Mouse (Mus musculus): ENCODE data around the gene Thsd4.

DNA sequence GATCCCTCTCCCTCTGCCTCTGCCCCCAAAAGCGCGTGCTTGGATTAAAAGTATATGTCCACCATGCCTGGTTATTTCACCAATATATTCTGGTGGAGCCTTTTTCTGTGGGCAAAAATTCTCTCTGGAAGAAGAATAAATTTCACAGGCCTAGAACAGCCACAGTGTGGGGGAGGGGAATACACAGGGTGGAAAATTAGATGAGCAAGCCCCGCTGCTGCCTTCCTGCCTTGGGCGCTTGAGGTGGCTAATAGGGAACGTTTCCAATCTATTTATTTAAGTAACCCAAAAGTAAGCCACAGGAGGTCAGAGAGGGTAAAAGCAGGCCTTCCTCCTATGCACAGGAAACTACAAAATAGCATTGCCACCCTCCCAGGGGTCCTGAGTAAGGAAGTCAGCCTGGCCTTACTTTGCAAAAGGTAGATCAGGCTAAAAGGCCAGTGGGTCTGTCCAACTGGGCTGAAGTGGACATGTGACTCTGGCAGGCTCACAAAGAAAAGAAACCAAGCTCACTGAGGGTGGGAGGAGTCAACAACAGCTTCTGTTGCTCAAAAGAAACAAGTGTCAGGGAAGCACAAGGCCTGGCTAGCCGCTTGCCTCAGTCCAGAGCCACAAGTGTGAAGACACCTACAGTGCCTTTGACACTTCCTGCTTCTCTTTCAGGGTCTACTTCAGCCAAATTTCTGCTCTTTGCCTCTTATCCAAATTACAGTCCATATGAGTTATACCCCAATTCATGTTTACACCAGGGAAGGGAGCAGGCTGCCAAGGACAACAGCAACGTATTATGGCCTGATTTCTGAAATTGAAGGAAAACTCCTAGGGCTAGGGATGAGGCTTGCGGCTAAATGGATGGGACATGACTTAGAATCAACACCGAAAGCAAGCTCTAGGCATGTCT is 289.6 kb downstream of the Thsd4 start:
- TF ChIP-seq CTCF (IDR thresholded peaks at IDR 0.05; ENCODE audit: low read depth) (no peak), EP300 (IDR thresholded peaks at IDR 0.05; ENCODE audit: low read depth) (no peak)
